Mouse (Mus musculus): ENCODE results near the gene Unc5cl. TPM values are rescaled to one million over a fixed set of nuclear protein-coding genes. Genes with fewer than 3 reads are reported as not detected.

The Unc5cl gene
- polyA plus RNA-seq, 1 experiment, result not detected

- Histone ChIP-seq H3K36me3 (ENCODE audit: control insufficient read depth, insufficient read depth) (no peaks in the 10 kb centered on the region), H3ac (ENCODE audit: control insufficient read depth, insufficient read length) (no peak overlapping the region), H3K4me2 (ENCODE audit: low read depth) (no peak overlapping the region), H3K4me3 (no peak overlapping the region), H3K79me2 (ENCODE audit: control insufficient read depth, insufficient read depth) (no peaks in the 10 kb centered on the region), H3K27me3 (ENCODE audit: control insufficient read depth, insufficient read depth, insufficient read length) (no peaks in the 10 kb centered on the region)
- TF ChIP-seq TCF12 (IDR thresholded peaks at IDR 0.05; ENCODE audit: insufficient read depth, poor library complexity, severe bottlenecking) (no peak), E2F4 (IDR thresholded peaks at IDR 0.05; ENCODE audit: insufficient read depth) (no peak), CEBPB (IDR thresholded peaks at IDR 0.05; ENCODE audit: insufficient read depth, poor library complexity, severe bottlenecking) (no peak), REST (IDR thresholded peaks at IDR 0.05; ENCODE audit: insufficient read depth, insufficient read length) (no peak), POLR2AphosphoS2 (IDR thresholded peaks at IDR 0.05; ENCODE audit: insufficient read length, low read depth) (no peak), MYOD1 (IDR thresholded peaks at IDR 0.05; ENCODE audit: control insufficient read depth in 1 of 3, insufficient read length in 2 of 3, low read depth in 2 of 3) (no peak), SRF (IDR thresholded peaks at IDR 0.05; ENCODE audit: control insufficient read depth, insufficient read length, low read depth) (no peak), MYOG (IDR thresholded peaks at IDR 0.05; ENCODE audit: control insufficient read depth in 1 of 3, insufficient read depth in 1 of 3, insufficient read length in 2 of 3, low read depth in 2 of 3) (no peak), POLR2A (IDR thresholded peaks at IDR 0.05; ENCODE audit: insufficient read length, low read depth) (no peak), USF1 (IDR thresholded peaks at IDR 0.05; ENCODE audit: low read depth) (no peak), MAX (IDR thresholded peaks at IDR 0.05; ENCODE audit: low read depth) (no peak), TCF3 (IDR thresholded peaks at IDR 0.05; ENCODE audit: insufficient read length, low read depth) (no peak)
These were observed 7.0 kb upstream of the Unc5cl start for GRCm38 (mm10) chr17:48447675-48448074.

- no peak overlapping the region for H3ac ChIP-seq (ENCODE audit: control insufficient read depth, insufficient read length)
- no peaks in the 10 kb centered on the region for H3K79me2 ChIP-seq (ENCODE audit: control insufficient read depth, insufficient read depth)
- TF ChIP-seq POLR2A (IDR thresholded peaks at IDR 0.05; ENCODE audit: insufficient read length, low read depth), result no peak
- TF ChIP-seq TCF3 (IDR thresholded peaks at IDR 0.05; ENCODE audit: insufficient read length, low read depth), result no peak
- TF ChIP-seq MYOG (IDR thresholded peaks at IDR 0.05; ENCODE audit: control insufficient read depth in 1 of 3, insufficient read depth in 1 of 3, insufficient read length in 2 of 3, low read depth in 2 of 3), result no peak
- TF ChIP-seq SRF (IDR thresholded peaks at IDR 0.05; ENCODE audit: control insufficient read depth, insufficient read length, low read depth), result no peak
- TF ChIP-seq CEBPB (IDR thresholded peaks at IDR 0.05; ENCODE audit: insufficient read depth, poor library complexity, severe bottlenecking), result no peak
- no peak for TF ChIP-seq E2F4 (IDR thresholded peaks at IDR 0.05; ENCODE audit: insufficient read depth)
- TF ChIP-seq POLR2AphosphoS2 (IDR thresholded peaks at IDR 0.05; ENCODE audit: insufficient read length, low read depth), result no peak
- TF ChIP-seq USF1 (IDR thresholded peaks at IDR 0.05; ENCODE audit: low read depth), result no peak
- TF ChIP-seq TCF12 (IDR thresholded peaks at IDR 0.05; ENCODE audit: insufficient read depth, poor library complexity, severe bottlenecking), result no peak
- no peak for TF ChIP-seq REST (IDR thresholded peaks at IDR 0.05; ENCODE audit: insufficient read depth, insufficient read length)
- no peak for TF ChIP-seq MYOD1 (IDR thresholded peaks at IDR 0.05; ENCODE audit: control insufficient read depth in 1 of 3, insufficient read length in 2 of 3, low read depth in 2 of 3)
- no peak for TF ChIP-seq MAX (IDR thresholded peaks at IDR 0.05; ENCODE audit: low read depth)
- no peak overlapping the region for H3K4me2 ChIP-seq (ENCODE audit: low read depth)
- no peaks in the 10 kb centered on the region for H3K27me3 ChIP-seq (ENCODE audit: control insufficient read depth, insufficient read depth, insufficient read length)
- no peak overlapping the region for H3K4me3 ChIP-seq
- no peaks in the 10 kb centered on the region for H3K36me3 ChIP-seq (ENCODE audit: control insufficient read depth, insufficient read depth)
These were observed 3.9 kb upstream of the Unc5cl start for GRCm38 (mm10) chr17:48450666-48451352.

- TF ChIP-seq SRF (IDR thresholded peaks at IDR 0.05; ENCODE audit: control insufficient read depth, insufficient read length, low read depth), result no peak
- no peak for TF ChIP-seq MYOG (IDR thresholded peaks at IDR 0.05; ENCODE audit: control insufficient read depth in 1 of 3, insufficient read depth in 1 of 3, insufficient read length in 2 of 3, low read depth in 2 of 3)
- no peak for TF ChIP-seq TCF3 (IDR thresholded peaks at IDR 0.05; ENCODE audit: insufficient read length, low read depth)
- TF ChIP-seq USF1 (IDR thresholded peaks at IDR 0.05; ENCODE audit: low read depth), result no peak
- no peak for TF ChIP-seq MYOD1 (IDR thresholded peaks at IDR 0.05; ENCODE audit: control insufficient read depth in 1 of 3, insufficient read length in 2 of 3, low read depth in 2 of 3)
- no peak for TF ChIP-seq CEBPB (IDR thresholded peaks at IDR 0.05; ENCODE audit: insufficient read depth, poor library complexity, severe bottlenecking)
- no peak for TF ChIP-seq POLR2AphosphoS2 (IDR thresholded peaks at IDR 0.05; ENCODE audit: insufficient read length, low read depth)
- TF ChIP-seq E2F4 (IDR thresholded peaks at IDR 0.05; ENCODE audit: insufficient read depth), result no peak
- no peak for TF ChIP-seq REST (IDR thresholded peaks at IDR 0.05; ENCODE audit: insufficient read depth, insufficient read length)
- H3K4me2 ChIP-seq (ENCODE audit: low read depth), result no peak within 1 kb of the TSS
- no peak within 1 kb of the TSS for H3K4me3 ChIP-seq
- H3K36me3 ChIP-seq (ENCODE audit: control insufficient read depth, insufficient read depth), result no peaks in the 10 kb centered on the region
- no peak within 1 kb of the TSS for H3ac ChIP-seq (ENCODE audit: control insufficient read depth, insufficient read length)
- H3K27me3 ChIP-seq (ENCODE audit: control insufficient read depth, insufficient read depth, insufficient read length), result no peaks in the 10 kb centered on the region
- H3K79me2 ChIP-seq (ENCODE audit: control insufficient read depth, insufficient read depth), result no peaks in the 10 kb centered on the region
These were observed 3.4 kb upstream of the Unc5cl start, which contains the start of gene Tspo2 for GRCm38 (mm10) chr17:48451353-48451675. Tspo2 (minus strand) TSS chr17:48451522.

- Histone ChIP-seq H3K27me3 (ENCODE audit: control insufficient read depth, insufficient read depth, insufficient read length) (no peaks in the 10 kb centered on the region), H3K79me2 (ENCODE audit: control insufficient read depth, insufficient read depth) (no peaks in the 10 kb centered on the region), H3K4me2 (ENCODE audit: low read depth) (no peak overlapping the region), H3K4me3 (no peak overlapping the region), H3K36me3 (ENCODE audit: control insufficient read depth, insufficient read depth) (no peaks in the 10 kb centered on the region), H3ac (ENCODE audit: control insufficient read depth, insufficient read length) (no peak overlapping the region)
- no peak for TF ChIP-seq MAX (IDR thresholded peaks at IDR 0.05; ENCODE audit: low read depth)
- TF ChIP-seq CEBPB (IDR thresholded peaks at IDR 0.05; ENCODE audit: insufficient read depth, poor library complexity, severe bottlenecking), result no peak
- no peak for TF ChIP-seq SRF (IDR thresholded peaks at IDR 0.05; ENCODE audit: control insufficient read depth, insufficient read length, low read depth)
- no peak for TF ChIP-seq TCF3 (IDR thresholded peaks at IDR 0.05; ENCODE audit: insufficient read length, low read depth)
- no peak for TF ChIP-seq MYOD1 (IDR thresholded peaks at IDR 0.05; ENCODE audit: control insufficient read depth in 1 of 3, insufficient read length in 2 of 3, low read depth in 2 of 3)
- TF ChIP-seq TCF12 (IDR thresholded peaks at IDR 0.05; ENCODE audit: insufficient read depth, poor library complexity, severe bottlenecking), result no peak
- no peak for TF ChIP-seq POLR2AphosphoS2 (IDR thresholded peaks at IDR 0.05; ENCODE audit: insufficient read length, low read depth)
- no peak for TF ChIP-seq POLR2A (IDR thresholded peaks at IDR 0.05; ENCODE audit: insufficient read length, low read depth)
- TF ChIP-seq REST (IDR thresholded peaks at IDR 0.05; ENCODE audit: insufficient read depth, insufficient read length), result no peak
These were observed 2.8 kb upstream of the Unc5cl start for GRCm38 (mm10) chr17:48451753-48452444.

All from myocyte (in vitro differentiated cells).